Mouse (Mus musculus) limb, embryonic 13.5 days (tissue): ENCODE data around the gene Ppard. TPM values are rescaled to one million over a fixed set of nuclear protein-coding genes. Genes with fewer than 3 reads are reported as not detected.

ENCODE experiments used
- ATAC-seq: fragments of 200-750 bp; cut with Nextera tagmentation; 2 replicates; pipeline ENCODE4 v1.8.0; 2017; ENCODE audit warnings: low read depth, moderate number of reproducible peaks, moderate TSS enrichment; ENCODE audit not compliant: low FRiP score
- H3K27ac ChIP-seq: fragments of 300-500 bp; sonication (generic); 2 replicates; pipeline ENCODE4 v1.5.1; 2015; ENCODE audit warnings: inconsistent platforms, mild to moderate bottlenecking, moderate library complexity
- H3K27me3 ChIP-seq: fragments of 300-500 bp; sonication (generic); 2 replicates; pipeline ENCODE4 v1.6.1; 2015; ENCODE audit warnings: mild to moderate bottlenecking, inconsistent platforms
- H3K36me3 ChIP-seq: fragments of 300-500 bp; sonication (generic); 2 replicates; pipeline ENCODE4 v1.6.1; 2015; ENCODE audit warnings: inconsistent platforms, mild to moderate bottlenecking, moderate library complexity
- H3K4me1 ChIP-seq: fragments of 300-500 bp; sonication (generic); 2 replicates; pipeline ENCODE4 v1.6.1; 2015; ENCODE audit warnings: inconsistent platforms
- H3K4me2 ChIP-seq: fragments of 300-500 bp; sonication (generic); replicated peaks from 2 replicates; pipeline ENCODE4 v1.6.1; 2015; ENCODE audit warnings: inconsistent platforms, mild to moderate bottlenecking, moderate library complexity
- H3K4me3 ChIP-seq: fragments of 300-500 bp; sonication (generic); 2 replicates; pipeline ENCODE4 v1.5.1; 2015; ENCODE audit warnings: moderate library complexity, mild to moderate bottlenecking, inconsistent platforms
- H3K9ac ChIP-seq: fragments of 300-500 bp; sonication (generic); 2 replicates; pipeline ENCODE4 v1.6.1; 2015; ENCODE audit warnings: mild to moderate bottlenecking, inconsistent platforms
- H3K9me3 ChIP-seq: fragments of 300-500 bp; sonication (generic); 2 replicates; pipeline ENCODE4 v1.6.1; 2016; ENCODE audit warnings: inconsistent platforms
- WGBS: fragments of 180-500 bp; shearing (Covaris S2); methylation state at CpG from one replicate; pipeline ENCODE4 v1.1.7; 2015; 5-methylcytosine and 5-hydroxymethylcytosine counted together
- polyA plus RNA-seq: library from polyadenylated mRNA; unstranded; fragments of >200 nt; fragmentation: Nextera tagmentation; extraction: Ambion mirVana; gene quantifications from 2 replicates; pipeline ENCODE4 v1.2.1, GENCODE M21; 2015

Gene Ppard
- polyA plus RNA-seq, 1 experiment from 2014 or later: 3.0 TPM

- Histone ChIP-seq H3K27me3 (no peaks in the 10 kb centered on the region), H3K9ac (no peak overlapping the region; the same call in 1 of the 2 replicates), H3K4me1 (peaks cover 30% of the 10 kb centered on the region), H3K4me2 (no peak overlapping the region), H3K27ac (no peak overlapping the region), H3K36me3 (peaks cover 16% of the 10 kb centered on the region), H3K4me3 (no peak overlapping the region), H3K9me3 (no peaks in the 10 kb centered on the region)
- WGBS: 76% methylated on average over 6 of the region's 6 CpGs
- ATAC-seq: no peak
Measured at GRCm38 (mm10) chr17:28230486-28230885, 2.0 kb upstream of the Ppard start.

- 81% methylated on average over 18 of the region's 18 CpGs for WGBS
- no peak for ATAC-seq
- no peaks in the 10 kb centered on the region for H3K27me3 ChIP-seq
Measured at GRCm38 (mm10) chr17:28231026-28231736, 1.3 kb upstream of the Ppard start.

GRCm38 (mm10) chr17:28233091-28233731 lies 711 bp downstream of the Ppard start:
- H3K27me3 ChIP-seq: no peaks in the 10 kb centered on the region
- 4% methylated on average over 16 of the region's 17 CpGs for WGBS
- ATAC-seq: no peak
- H3K4me1 ChIP-seq: peaks cover 42% of the 10 kb centered on the region
- H3K27ac ChIP-seq: peak overlapping the region; percentile 91; the same call in 1 of the 2 replicates
- H3K4me2 ChIP-seq: peak overlapping the region; percentile 77
- peak overlapping the region; percentile 81 for H3K4me3 ChIP-seq
- peak overlapping the region; percentile 97 for H3K9ac ChIP-seq
- no peaks in the 10 kb centered on the region for H3K9me3 ChIP-seq
- H3K36me3 ChIP-seq: peaks cover 28% of the 10 kb centered on the region

More at GRCm38 (mm10) chr17:28231026-28231736, 1.3 kb upstream of the Ppard start:
- Histone ChIP-seq H3K4me1 (peaks cover 32% of the 10 kb centered on the region), H3K9ac (no peak overlapping the region), H3K27ac (no peak overlapping the region), H3K36me3 (peaks cover 16% of the 10 kb centered on the region), H3K9me3 (no peaks in the 10 kb centered on the region), H3K4me2 (no peak overlapping the region), H3K4me3 (no peak overlapping the region)

- H3K9me3 ChIP-seq: no peaks in the 10 kb centered on the region
- H3K4me2 ChIP-seq: peak overlapping the region; percentile 77
- H3K36me3 ChIP-seq: peaks cover 27% of the 10 kb centered on the region
- no peak overlapping the region for H3K4me3 ChIP-seq
- H3K9ac ChIP-seq: no peak overlapping the region
- peaks cover 42% of the 10 kb centered on the region for H3K4me1 ChIP-seq
- no peak overlapping the region for H3K27ac ChIP-seq
- WGBS: 81% methylated on average over 5 of the region's 5 CpGs
- no peak for ATAC-seq
- no peaks in the 10 kb centered on the region for H3K27me3 ChIP-seq
Measured at GRCm38 (mm10) chr17:28234641-28235040, 2.1 kb downstream of the Ppard start.

- no peak overlapping the region for H3K9ac ChIP-seq
Measured at GRCm38 (mm10) chr17:28235982-28236635, 3.6 kb downstream of the Ppard start.

GRCm38 (mm10) chr17:28236636-28237015 lies 4.1 kb downstream of the Ppard start:
- peaks cover 42% of the 10 kb centered on the region for H3K4me1 ChIP-seq
- no peak overlapping the region for H3K4me2 ChIP-seq
- no peak overlapping the region; the same call in 1 of the 2 replicates for H3K27ac ChIP-seq
- no peak overlapping the region for H3K4me3 ChIP-seq
- no peak overlapping the region for H3K9ac ChIP-seq
- peaks cover 47% of the 10 kb centered on the region for H3K36me3 ChIP-seq
- WGBS: 87% methylated on average over 4 of the region's 4 CpGs
- no peaks in the 10 kb centered on the region for H3K27me3 ChIP-seq
- no peaks in the 10 kb centered on the region for H3K9me3 ChIP-seq
- ATAC-seq: no peak

More at GRCm38 (mm10) chr17:28235982-28236635, 3.6 kb downstream of the Ppard start:
- Histone ChIP-seq H3K36me3 (peaks cover 42% of the 10 kb centered on the region), H3K9me3 (no peaks in the 10 kb centered on the region), H3K27me3 (no peaks in the 10 kb centered on the region), H3K27ac (no peak overlapping the region; the same call in 1 of the 2 replicates), H3K4me1 (peaks cover 42% of the 10 kb centered on the region), H3K4me3 (no peak overlapping the region), H3K4me2 (no peak overlapping the region)
- no peak for ATAC-seq
- 82% methylated on average over 7 of the region's 7 CpGs for WGBS

GRCm38 (mm10) chr17:28237362-28237761 lies 4.9 kb downstream of the Ppard start:
- 73% methylated on average over 5 of the region's 5 CpGs for WGBS
- Histone ChIP-seq H3K27me3 (no peaks in the 10 kb centered on the region), H3K36me3 (peaks cover 53% of the 10 kb centered on the region), H3K4me1 (peaks cover 48% of the 10 kb centered on the region), H3K9ac (0 out of 2 replicates have a peak overlapping the region, but pooled peaks have one; percentile 4), H3K4me3 (no peak overlapping the region), H3K27ac (no peak overlapping the region), H3K9me3 (no peaks in the 10 kb centered on the region), H3K4me2 (no peak overlapping the region)
- ATAC-seq: no peak

- Histone ChIP-seq H3K27me3 (no peaks in the 10 kb centered on the region), H3K4me2 (no peak overlapping the region), H3K9me3 (no peaks in the 10 kb centered on the region), H3K4me3 (no peak overlapping the region), H3K9ac (no peak overlapping the region), H3K36me3 (peaks cover 58% of the 10 kb centered on the region), H3K4me1 (peaks cover 49% of the 10 kb centered on the region), H3K27ac (no peak overlapping the region)
- WGBS: 84% methylated on average over 6 of the region's 6 CpGs
- no peak for ATAC-seq
Measured at GRCm38 (mm10) chr17:28237874-28238273, 5.4 kb downstream of the Ppard start.

- no peak overlapping the region for H3K27ac ChIP-seq
- H3K9me3 ChIP-seq: no peaks in the 10 kb centered on the region
- H3K27me3 ChIP-seq: no peaks in the 10 kb centered on the region
- H3K9ac ChIP-seq: no peak overlapping the region
- no peak overlapping the region for H3K4me3 ChIP-seq
- 85% methylated on average over 5 of the region's 5 CpGs for WGBS
- H3K4me1 ChIP-seq: peaks cover 41% of the 10 kb centered on the region
- peaks cover 67% of the 10 kb centered on the region for H3K36me3 ChIP-seq
- ATAC-seq: no peak
- no peak overlapping the region for H3K4me2 ChIP-seq
Measured at GRCm38 (mm10) chr17:28240846-28241245, 8.3 kb downstream of the Ppard start.

- no peaks in the 10 kb centered on the region for H3K9me3 ChIP-seq
Measured at GRCm38 (mm10) chr17:28242296-28242695, 9.8 kb downstream of the Ppard start.

GRCm38 (mm10) chr17:28244214-28244613 lies 11.7 kb downstream of the Ppard start:
- WGBS: 82% methylated on average over 6 of the region's 6 CpGs
- Histone ChIP-seq H3K4me2 (peak overlapping the region; percentile 38; the same call in 1 of the 2 replicates), H3K4me3 (no peak overlapping the region), H3K9ac (no peak overlapping the region), H3K27me3 (no peaks in the 10 kb centered on the region), H3K36me3 (peaks cover 42% of the 10 kb centered on the region), H3K27ac (peak overlapping the region; percentile 84; the same call in 1 of the 2 replicates), H3K9me3 (no peaks in the 10 kb centered on the region), H3K4me1 (peaks cover 57% of the 10 kb centered on the region)
- ATAC-seq: no peak

More at GRCm38 (mm10) chr17:28242296-28242695, 9.8 kb downstream of the Ppard start:
- Histone ChIP-seq H3K27me3 (no peaks in the 10 kb centered on the region), H3K27ac (no peak overlapping the region), H3K9ac (no peak overlapping the region), H3K4me3 (no peak overlapping the region), H3K36me3 (peaks cover 58% of the 10 kb centered on the region), H3K4me2 (no peak overlapping the region), H3K4me1 (peaks cover 43% of the 10 kb centered on the region)
- no peak for ATAC-seq
- WGBS: 78% methylated on average over 6 of the region's 6 CpGs

GRCm38 (mm10) chr17:28244714-28245113 lies 12.2 kb downstream of the Ppard start:
- H3K27me3 ChIP-seq: no peaks in the 10 kb centered on the region
- 21% methylated on average over 6 of the region's 6 CpGs for WGBS
- no peaks in the 10 kb centered on the region for H3K9me3 ChIP-seq
- ATAC-seq: peak; percentile 82
- no peak overlapping the region for H3K9ac ChIP-seq
- H3K4me1 ChIP-seq: peaks cover 62% of the 10 kb centered on the region
- no peak overlapping the region for H3K4me3 ChIP-seq
- H3K27ac ChIP-seq: peak overlapping the region; percentile 84; the same call in 1 of the 2 replicates
- peak overlapping the region; percentile 38 for H3K4me2 ChIP-seq
- H3K36me3 ChIP-seq: peaks cover 39% of the 10 kb centered on the region
